Mouse (Mus musculus) left cerebral cortex, adult 9 months (tissue): ENCODE results near the gene Rfx2.

Experiments
- DNase-seq, 2 experiments: peaks; one replicate each; pipeline ENCODE4 v3.0.0; 2022; ENCODE audit warnings: low spot score in 2 of 2

Gene Rfx2

DNA sequence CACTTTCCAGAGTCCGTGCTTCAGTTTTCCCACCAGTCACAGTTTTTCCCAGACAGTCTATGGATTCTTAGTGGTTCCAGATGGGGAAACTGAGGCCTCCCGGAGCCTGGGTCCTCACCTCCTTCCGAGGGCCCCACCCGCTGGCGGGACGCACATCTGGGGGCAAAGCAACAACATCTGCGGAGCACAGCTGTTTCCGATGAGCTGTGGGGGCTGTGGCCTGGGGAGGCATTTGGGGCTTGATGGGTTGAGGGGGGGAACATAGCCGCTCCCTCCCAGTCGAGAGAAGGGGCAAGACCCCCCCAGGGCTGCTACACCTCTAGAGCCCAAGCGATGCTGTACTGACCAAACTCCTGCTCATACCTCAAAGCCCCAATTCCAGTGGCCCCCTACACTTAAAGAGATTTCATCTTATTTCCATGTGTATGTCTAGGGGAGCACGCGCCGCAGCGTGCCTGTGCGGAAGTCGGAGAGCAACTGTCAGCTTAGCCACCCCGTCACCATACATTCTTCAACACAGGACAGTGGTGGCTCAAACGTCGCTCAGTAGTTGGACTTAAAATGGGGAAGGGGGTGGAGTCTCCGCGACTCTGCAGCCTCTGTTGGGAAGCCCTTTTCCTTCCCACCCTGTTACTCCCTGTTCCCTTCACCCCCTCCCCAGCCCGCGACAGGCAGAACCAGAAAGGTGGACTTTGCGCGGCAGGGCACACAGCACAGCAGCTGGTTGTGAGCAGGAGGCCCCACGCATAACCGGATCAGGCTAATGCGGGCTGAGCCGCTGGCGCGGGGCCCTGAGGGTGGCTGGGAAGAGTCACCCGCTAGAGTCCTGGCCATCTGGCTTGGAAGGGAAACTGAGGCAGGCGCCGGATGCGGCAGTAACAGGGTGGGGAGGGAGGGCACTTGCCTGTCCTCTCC, 76.3 kb downstream of the Rfx2 start:
- no peak for DNase-seq

DNA sequence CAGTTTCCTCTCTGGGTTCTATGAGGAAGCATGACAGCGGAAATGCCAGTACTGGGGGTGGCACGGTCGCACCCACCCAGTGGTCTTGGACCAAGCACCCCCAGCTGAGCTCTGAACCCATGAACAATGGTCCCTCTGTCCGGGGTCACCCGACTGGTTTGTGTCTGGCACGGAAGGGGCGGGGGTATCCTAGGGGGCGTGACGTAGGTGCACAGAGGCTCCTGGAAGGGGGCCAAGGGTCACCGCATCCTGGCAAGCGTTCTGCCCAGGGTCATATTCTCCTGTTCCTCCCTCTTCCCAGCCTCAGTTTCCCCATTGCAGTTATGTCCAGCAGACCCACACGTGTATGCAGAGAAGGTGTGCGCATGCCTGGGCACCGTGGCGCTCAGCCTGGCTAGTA, 77.4 kb downstream of the Rfx2 start:
- DNase-seq, result no peak

DNA sequence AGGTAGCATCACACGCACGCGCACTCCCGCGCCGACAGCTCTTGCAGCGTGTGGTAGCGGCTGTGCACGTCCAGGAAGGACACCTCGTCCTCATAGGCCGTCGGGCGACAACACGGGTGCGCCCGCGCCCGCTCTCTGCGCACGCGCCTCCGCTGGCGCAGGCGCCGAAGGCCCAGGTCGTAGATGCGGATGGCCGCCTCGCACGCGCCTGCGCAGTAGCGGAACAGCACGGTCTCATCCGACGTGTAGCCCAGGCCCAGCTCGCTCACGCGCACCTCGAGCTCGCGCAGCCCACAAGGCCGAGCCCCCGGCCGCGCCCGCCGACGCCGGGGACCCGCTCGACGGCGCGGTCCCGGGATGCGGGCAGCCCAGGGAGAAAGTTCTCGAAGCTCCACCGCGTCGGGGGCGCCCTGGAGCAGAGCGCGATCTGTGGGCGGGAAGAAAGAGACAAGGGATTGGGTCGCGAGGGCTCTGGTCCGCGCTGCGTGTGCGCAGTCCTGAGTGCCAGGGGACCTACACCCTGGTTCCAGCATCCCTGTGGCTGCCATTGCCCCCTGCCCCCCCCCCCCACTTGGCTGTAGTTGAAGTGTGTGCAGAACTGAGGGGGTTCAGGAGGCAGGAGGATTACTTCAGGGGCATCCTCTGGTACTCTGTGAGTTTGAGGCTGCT, 79.3 kb downstream of the Rfx2 start:
- no peak for DNase-seq

DNA sequence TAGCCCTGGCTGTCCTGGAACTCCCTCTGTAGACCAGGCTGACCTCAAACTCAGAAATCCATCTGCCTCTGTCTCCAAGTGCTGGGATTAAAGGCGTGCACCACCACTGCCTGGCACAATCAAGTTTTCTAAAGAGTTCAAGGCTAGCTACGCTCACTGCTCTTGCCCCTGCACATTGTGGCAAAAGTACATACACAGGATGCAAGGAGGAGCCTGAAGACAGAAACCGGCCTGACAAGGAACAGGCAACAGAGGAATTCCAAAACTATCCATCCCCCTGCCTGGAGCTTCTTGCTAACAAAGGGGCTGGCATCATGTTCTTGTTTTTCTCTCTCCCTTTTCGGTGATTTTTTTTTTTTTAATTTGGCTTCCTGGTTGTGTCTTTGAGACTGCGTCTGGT, 86.6 kb downstream of the Rfx2 start:
- DNase-seq, result no peak

DNA sequence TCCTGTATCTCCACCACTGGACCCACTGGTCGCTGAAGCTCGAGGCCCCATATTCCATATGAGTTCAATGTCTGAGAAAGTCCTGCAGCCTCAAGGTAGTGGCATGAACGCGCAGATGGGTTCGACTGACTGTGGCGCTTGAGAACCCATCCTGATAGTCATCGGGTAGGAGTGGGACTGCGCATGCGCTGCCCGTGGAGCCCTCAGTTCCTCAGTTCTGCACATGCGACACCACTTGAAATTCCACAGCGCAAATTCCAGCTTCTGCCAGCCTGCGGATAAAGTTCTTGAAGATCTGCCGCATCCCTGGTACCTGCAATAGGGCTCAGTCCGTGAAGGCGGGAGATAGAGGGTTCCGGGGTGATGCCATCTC, 90.0 kb downstream of the Rfx2 start:
- DNase-seq, result no peak

DNA sequence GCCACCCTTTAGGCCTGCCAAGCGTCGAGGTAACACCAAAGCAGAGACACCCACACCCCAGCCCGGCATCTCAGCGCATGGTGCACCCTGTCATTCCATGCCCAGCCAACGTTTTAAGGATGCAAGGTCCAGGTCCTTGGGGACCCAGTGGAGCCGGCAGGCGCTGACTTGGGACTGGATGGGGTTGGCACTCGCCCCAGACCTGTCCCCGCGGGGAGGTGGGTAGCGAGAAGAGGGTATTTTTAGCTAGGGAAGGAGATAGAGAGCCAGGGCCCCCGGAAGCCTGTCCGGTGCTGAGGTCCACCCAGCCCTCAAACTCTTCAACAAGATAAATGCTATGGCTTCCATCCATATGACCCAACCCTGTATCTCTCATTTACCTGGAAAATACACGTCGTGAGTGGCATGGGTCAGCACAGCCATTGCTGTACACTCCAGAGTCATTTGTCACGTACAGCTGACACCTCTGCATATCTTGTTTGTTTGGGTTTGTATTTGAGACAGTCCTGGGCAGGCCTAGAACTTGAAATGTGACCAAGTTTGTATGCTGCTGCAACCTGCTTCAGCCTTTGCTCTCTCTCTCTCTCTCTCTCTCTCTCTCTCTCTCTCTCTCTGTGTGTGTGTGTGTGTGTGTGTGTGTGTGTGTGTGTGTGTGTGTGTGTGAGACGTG, 90.6 kb downstream of the Rfx2 start:
- no peak for DNase-seq

DNA sequence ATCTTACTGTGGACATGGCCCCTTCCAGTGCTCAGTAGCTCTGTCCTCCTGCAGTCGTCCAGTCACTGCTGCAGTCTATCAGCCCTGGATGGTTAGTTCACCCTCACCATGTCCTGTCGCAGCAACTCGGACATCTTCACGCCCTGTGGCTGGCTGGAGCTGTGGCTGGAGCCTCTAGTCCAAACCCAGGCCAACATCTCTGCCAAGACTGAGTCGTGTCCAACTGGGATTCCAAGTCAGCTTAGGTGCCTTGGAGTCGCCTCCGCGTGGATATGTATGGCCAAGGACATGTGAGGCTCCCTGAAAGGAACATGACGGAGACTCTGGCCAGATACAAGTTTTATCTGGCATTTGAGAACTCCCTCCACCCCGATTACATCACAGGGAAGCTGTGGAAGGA, 92.6 kb downstream of the Rfx2 start:
- no peak for DNase-seq

DNA sequence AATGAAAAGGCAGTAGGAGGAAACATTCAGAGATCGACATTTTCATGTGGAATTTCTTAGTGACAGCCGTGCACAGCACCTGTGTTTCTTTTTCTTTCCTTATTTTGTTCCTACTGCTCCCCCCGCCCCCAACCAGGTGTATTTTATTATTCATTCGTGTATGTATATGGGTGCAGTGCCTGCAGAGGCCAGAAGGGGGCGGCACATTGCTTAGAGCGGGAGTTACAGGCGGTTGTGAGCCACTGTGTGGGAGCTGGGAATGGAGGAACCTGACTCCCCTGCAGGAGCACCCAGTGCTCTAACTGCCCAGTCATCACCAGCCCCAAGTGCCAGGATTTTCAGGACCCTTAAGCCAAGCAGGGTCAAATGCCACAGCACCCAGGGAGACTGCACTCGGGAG, 94.3 kb downstream of the Rfx2 start:
- DNase-seq, result no peak

DNA sequence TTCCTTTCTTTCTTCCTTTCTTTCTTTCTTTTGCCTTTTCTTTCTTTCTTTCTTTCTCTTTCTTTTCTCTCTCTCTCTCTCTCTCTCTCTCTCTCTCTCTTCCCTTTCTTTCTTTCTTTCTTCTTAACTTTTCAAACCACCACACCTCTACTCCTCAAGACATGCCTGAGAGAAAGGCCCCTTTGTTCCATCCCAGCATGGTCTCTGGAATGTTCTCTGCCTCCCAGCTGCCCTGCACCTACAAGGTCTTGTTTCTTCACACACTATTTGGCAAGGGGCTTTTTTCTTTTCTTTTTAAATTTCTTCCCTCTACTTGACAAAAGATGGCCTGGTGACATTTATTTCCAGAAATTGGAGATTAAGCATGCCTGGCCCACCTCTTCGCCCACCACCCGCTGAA, 101.2 kb downstream of the Rfx2 start:
- DNase-seq, result no peak

DNA sequence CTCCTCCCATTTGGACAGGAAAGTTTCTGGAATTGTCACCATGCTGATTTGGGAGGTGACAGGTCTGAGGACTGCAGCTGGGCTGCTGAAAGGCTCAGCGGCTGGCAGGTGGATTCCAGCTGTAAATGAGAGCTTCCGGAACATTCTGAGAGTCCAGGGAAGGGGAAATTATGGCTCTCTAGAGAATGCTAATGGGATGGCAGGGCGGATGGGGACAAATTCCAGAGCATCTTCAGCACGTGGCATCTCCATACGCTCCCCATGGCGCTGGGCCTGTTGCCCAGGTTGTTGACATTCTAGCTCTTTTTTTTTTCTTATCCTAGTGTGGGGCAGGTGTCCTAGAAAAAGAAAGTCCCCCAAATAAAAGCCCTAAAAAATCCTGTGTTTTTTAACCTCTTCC, 101.7 kb downstream of the Rfx2 start:
- DNase-seq, result no peak

DNA sequence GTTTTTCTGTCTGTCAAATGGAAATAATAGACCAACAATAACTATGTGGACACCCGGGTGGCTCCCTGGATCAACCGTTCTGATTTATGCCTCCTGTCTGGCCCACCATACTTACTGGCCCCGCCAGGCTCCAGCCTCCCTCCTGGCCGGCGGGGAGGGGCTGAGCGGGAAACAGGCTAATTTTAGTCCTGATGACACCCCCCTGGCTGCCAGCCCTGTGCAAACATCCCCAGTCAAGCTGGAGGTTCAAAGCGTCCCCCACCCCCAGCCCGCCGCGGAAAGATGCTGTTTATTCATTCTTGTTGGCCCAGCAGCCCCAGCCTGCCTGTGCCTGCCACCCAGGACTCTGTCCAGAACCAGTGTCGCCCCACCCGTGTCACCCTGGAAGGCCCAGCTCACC, 102.7 kb downstream of the Rfx2 start:
- no peak for DNase-seq

DNA sequence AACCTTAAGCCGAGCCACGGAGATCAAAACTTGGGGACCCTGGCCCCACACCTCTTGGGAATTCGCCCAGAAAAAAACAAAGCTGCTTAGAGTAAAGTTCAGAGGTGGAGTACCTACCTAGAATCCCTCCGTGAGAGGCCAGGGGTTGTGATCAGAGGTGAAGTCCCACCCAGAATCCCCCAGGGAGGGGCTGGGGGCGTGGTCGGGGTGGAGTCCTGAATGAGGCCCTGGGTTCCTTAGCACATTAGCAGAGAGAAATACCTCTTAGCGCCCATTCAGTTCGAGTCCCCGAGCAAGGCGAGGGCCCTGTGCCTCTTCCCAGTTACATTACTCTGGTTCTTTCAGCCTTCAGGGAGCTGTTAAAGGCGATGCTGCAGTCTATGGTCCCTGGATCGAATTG, 103.2 kb downstream of the Rfx2 start:
- no peak for DNase-seq

DNA sequence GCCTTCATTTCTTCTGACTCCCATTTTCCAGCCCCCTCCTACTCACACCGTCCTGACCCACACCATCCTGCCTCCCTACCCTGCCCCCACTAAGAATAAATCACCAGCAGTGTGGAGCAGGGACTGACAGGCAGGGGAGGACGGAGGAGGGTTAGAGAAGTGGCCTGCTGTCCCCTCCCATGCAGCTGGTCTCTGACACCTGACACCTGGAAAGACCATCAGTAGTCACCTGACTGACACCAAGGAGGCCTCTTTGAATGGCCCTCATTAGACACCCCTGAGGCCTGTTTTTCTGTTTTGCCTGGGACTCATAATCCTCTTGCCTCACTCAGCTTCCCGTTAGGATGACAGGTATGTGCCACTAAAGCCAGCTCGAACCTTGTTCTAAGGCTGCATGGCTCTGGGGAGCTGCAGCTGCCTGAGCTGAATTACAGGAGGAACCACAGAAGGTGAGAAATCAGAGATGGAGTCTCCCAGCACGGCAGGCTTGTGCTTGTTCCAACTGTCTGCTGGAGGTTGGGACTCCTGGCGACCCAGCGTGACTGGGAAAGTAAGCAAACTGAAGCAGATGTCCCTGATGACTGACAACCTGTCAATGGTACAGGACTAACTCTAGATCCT, 103.7 kb downstream of the Rfx2 start:
- DNase-seq, result no peak
